Mouse (Mus musculus): Measurements from ENCODE around the gene Dlg2.

DNA sequence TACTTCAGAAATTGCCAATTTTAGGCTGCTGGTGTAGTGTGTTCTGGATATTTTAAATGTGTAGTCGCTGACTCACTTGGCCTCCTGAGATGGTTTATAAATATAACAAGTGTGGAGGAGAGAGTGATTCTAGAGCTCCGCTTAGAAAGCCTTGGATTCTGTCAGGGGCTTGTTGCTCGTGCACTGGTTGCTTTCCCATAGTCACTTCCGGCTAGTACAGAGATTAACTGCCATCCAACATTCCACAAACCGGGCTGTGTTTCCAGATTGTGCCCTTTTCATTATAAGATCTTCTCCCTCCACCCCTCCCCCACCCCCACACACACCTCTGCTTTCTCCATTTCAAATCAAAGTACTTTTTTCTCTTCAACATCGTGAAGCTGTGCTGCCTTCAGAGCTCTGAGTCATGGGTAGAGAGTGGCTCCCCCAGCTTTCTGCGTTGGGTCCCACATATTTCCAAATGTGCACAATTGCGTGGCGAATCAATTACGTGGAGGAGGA lies 893.4 kb downstream of the Dlg2 start:
- TF ChIP-seq POLR2A (IDR thresholded peaks at IDR 0.05; ENCODE audit: control insufficient read depth, extremely low read depth, insufficient read depth, low read length, poor library complexity), result no peak
- no peak for TF ChIP-seq CTCF (IDR thresholded peaks at IDR 0.05; ENCODE audit: borderline replicate concordance, control insufficient read depth, extremely low read depth, insufficient read depth, low read length, poor library complexity)
